Mouse (Mus musculus) heart, postnatal 0 days (tissue): ENCODE data around the gene Xpc. TPM values are rescaled to one million over a fixed set of nuclear protein-coding genes. Genes with fewer than 3 reads are reported as not detected.

Experiments used
- ATAC-seq: fragments of 200-750 bp; cut with Nextera tagmentation; 2 replicates; pipeline ENCODE4 v1.8.0; 2017; ENCODE audit warnings: low read depth, moderate number of reproducible peaks, moderate library complexity; ENCODE audit not compliant: insufficient read depth
- DNase-seq: peaks from one replicate; pipeline ENCODE4 v3.0.0-alpha.2; 2016; ENCODE audit warnings: low spot score
- H3K27ac ChIP-seq: fragments of 300-500 bp; sonication (generic); 2 replicates; pipeline ENCODE4 v1.5.1; 2014; ENCODE audit warnings: low read depth, mild to moderate bottlenecking
- H3K27me3 ChIP-seq: fragments of 300-500 bp; sonication (generic); 2 replicates; pipeline ENCODE4 v1.6.1; 2014; ENCODE audit warnings: low read length, mixed read lengths; ENCODE audit not compliant: control insufficient read depth, insufficient read depth
- H3K36me3 ChIP-seq: fragments of 300-500 bp; sonication (generic); replicated peaks from 2 replicates; pipeline ENCODE4 v1.6.1; 2014; ENCODE audit warnings: low read length, mixed read lengths; ENCODE audit not compliant: control insufficient read depth, insufficient read depth
- H3K4me1 ChIP-seq: fragments of 300-500 bp; sonication (generic); 2 replicates; pipeline ENCODE4 v1.6.1; 2014; ENCODE audit warnings: antibody characterized with exemption; ENCODE audit not compliant: control insufficient read depth, insufficient read depth
- H3K4me2 ChIP-seq: fragments of 300-500 bp; sonication (generic); 2 replicates; pipeline ENCODE4 v1.6.1; 2014; ENCODE audit warnings: low read depth, mild to moderate bottlenecking, low read length, moderate library complexity
- H3K4me3 ChIP-seq: fragments of 300-500 bp; sonication (generic); 2 replicates; pipeline ENCODE4 v1.5.1; 2014; ENCODE audit warnings: low read depth, low read length
- H3K9ac ChIP-seq: fragments of 300-500 bp; sonication (generic); replicated peaks from 2 replicates; pipeline ENCODE4 v1.6.1; 2014; ENCODE audit warnings: low read depth, low read length, mixed read lengths
- H3K9me3 ChIP-seq: fragments of 300-500 bp; sonication (generic); replicated peaks from 2 replicates; pipeline ENCODE4 v1.6.1; 2016; ENCODE audit warnings: low read length; ENCODE audit not compliant: control insufficient read depth
- CTCF ChIP-seq: IDR thresholded peaks from 2 replicates; pipeline ENCODE4 v1.5.1; 2016; ENCODE audit warnings: antibody characterized with exemption, control low read depth, low read depth
- EP300 ChIP-seq: IDR thresholded peaks from 2 replicates; pipeline ENCODE4 v1.6.1; 2016; ENCODE audit warnings: antibody characterized with exemption, low read depth
- WGBS: fragments of 180-500 bp; shearing (Covaris S2); extraction: QIAGEN DNeasy Blood & Tissue Kit; methylation state at CpG from one replicate; pipeline ENCODE4 v1.1.7; 2014; 5-methylcytosine and 5-hydroxymethylcytosine counted together
- polyA plus RNA-seq: library from polyadenylated mRNA; unstranded; fragments of >200 nt; fragmentation: Nextera tagmentation; extraction: Ambion mirVana; gene quantifications from 2 replicates; pipeline ENCODE4 v1.2.1, GENCODE M21; 2015
- total RNA-seq: library from RNA; depleted of rRNA; stranded (reverse); fragments of >200 nt; gene quantifications from 2 replicates; pipeline ENCODE4 v1.2.3, GENCODE M21; 2014; ENCODE audit warnings: low replicate concordance

Xpc gene
- total and polyA plus RNA-seq, 2 experiments from 2014 or later: 5.7 to 11.3 TPM

DNA sequence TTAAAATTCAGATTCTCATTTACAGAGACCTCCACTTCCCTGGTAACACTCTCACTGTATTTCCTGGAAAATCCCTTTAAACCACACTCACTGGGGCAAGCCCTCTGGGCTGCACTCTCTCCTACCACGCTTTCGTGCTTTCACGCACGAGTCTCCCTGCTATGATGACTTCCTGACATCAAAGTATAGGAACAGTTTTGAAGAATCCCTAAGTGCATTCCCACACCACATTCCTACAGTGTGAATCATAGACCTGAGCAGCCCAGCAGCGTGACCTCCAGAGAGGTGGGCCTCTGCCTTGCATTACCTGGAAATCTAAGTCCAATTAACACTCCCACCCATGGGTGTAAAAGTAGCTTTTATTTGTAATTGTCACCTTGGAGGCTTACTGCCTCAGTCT is 61.1 kb downstream of the Xpc start:
- TF ChIP-seq CTCF: no peak
- TF ChIP-seq EP300: no peak
- Histone ChIP-seq H3K27ac (no peak overlapping the region), H3K4me2 (no peak overlapping the region), H3K4me3 (no peak overlapping the region), H3K36me3 (no peaks in the 10 kb centered on the region), H3K4me1 (no peaks in the 10 kb centered on the region), H3K9me3 (no peaks in the 10 kb centered on the region), H3K27me3 (no peaks in the 10 kb centered on the region), H3K9ac (no peak overlapping the region)
- whole genome bisulfite sequencing: 20% methylated on average over 5 of the region's 5 CpGs
- no peak for ATAC-seq
- no peak for DNase-seq

DNA sequence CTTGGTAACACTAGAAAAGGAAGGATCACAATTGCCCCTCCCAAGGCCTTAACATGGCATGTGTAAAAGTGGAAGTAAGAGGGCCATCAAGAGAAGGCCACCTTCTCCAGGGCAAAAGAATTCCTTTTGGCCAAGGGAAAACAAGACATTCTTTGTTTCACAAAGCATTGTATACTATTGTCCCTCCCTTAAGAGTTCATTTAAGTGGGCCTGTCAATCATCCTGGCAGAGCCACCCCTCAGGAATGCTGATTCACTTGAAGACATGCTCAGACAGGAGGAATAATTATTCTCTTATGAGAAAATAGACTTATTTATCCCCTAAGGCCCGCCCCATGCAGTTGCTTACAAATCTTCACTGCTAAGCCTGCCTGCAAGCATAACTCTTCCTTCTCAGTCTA is 63.6 kb downstream of the Xpc start:
- Histone ChIP-seq H3K27me3 (0 out of 2 replicates have a peak, but pooled peaks cover 3% of the 10 kb centered on the region), H3K4me1 (no peaks in the 10 kb centered on the region), H3K4me3 (no peak overlapping the region), H3K4me2 (no peak overlapping the region), H3K36me3 (no peaks in the 10 kb centered on the region), H3K27ac (no peak overlapping the region), H3K9ac (no peak overlapping the region), H3K9me3 (no peaks in the 10 kb centered on the region)
- DNase-seq (no peak), ATAC-seq (no peak)
- TF ChIP-seq EP300 (no peak), CTCF (no peak)
- 33% methylated on average over 1 of the region's 1 CpGs for WGBS

DNA sequence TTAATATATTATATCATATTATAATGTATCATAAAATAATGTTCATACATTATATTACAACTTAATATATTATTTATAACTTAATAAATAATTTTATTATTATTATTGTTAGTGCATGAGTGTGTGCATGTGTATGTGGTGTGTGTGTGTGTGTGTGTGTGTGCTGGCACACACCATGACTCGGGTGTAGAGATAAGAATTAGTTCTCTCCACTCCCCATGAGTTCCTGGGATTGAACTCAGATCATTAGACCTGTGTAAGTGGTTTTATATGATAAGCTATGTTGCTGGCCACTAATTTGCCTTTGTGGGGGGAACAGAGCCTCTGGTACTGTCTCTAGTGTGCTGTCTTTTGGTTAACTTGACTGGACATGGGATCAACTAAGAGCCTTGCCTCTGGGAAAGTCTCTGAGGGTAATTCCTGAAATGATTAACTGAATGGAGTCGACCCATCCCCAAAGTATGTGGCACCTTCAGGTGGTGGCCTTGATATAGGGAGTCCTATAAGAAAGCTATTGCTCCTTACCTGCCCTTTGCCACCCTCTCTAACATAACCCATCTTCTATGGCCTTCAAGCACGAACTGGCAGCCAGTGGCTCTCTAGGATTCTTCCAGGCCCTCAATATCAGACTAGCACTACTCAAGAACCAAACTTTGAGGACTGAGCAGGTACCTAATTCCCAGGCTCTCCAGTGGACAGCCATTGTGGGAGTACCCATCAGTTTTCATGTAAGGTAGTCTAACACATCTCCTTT is 66.0 kb downstream of the Xpc start:
- TF ChIP-seq EP300 (no peak), CTCF (no peak)
- WGBS: 36% methylated on average over 3 of the region's 3 CpGs
- no peak overlapping the region for H3K9ac ChIP-seq
- H3K4me3 ChIP-seq: no peak overlapping the region
- no peak overlapping the region for H3K27ac ChIP-seq
- ATAC-seq: no peak
- no peaks in the 10 kb centered on the region for H3K36me3 ChIP-seq
- 0 out of 2 replicates have a peak, but pooled peaks cover 3% of the 10 kb centered on the region for H3K27me3 ChIP-seq
- no peaks in the 10 kb centered on the region for H3K4me1 ChIP-seq
- H3K4me2 ChIP-seq: no peak overlapping the region
- DNase-seq: no peak
- H3K9me3 ChIP-seq: no peaks in the 10 kb centered on the region

DNA sequence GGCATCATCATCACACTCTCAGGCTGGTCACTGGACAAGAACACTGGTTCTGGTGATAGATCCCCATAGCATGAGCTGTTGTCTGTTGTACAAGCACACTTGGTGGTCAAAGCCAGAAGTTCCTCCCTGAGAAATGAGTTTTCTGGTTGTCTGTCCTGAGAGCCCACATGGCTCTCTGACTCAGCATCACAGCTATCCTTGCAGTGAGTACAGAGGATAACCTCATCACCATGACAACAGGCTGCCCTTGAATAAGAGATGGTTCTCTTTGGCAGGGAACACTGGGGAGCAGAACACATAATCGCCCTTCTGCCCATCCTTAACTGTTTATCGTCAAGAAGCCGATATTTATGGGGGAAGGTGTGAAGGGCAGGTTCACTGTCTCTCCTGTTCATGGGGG is 70.4 kb downstream of the Xpc start:
- DNase-seq (no peak), ATAC-seq (no peak)
- Histone ChIP-seq H3K4me2 (no peak overlapping the region), H3K27ac (no peak overlapping the region), H3K36me3 (no peaks in the 10 kb centered on the region), H3K9ac (no peak overlapping the region), H3K9me3 (no peaks in the 10 kb centered on the region), H3K27me3 (0 out of 2 replicates have a peak, but pooled peaks cover 3% of the 10 kb centered on the region), H3K4me1 (peaks cover 7% of the 10 kb centered on the region), H3K4me3 (no peak overlapping the region)
- no peak for TF ChIP-seq CTCF
- TF ChIP-seq EP300: no peak
- 67% methylated on average over 3 of the region's 3 CpGs for WGBS

DNA sequence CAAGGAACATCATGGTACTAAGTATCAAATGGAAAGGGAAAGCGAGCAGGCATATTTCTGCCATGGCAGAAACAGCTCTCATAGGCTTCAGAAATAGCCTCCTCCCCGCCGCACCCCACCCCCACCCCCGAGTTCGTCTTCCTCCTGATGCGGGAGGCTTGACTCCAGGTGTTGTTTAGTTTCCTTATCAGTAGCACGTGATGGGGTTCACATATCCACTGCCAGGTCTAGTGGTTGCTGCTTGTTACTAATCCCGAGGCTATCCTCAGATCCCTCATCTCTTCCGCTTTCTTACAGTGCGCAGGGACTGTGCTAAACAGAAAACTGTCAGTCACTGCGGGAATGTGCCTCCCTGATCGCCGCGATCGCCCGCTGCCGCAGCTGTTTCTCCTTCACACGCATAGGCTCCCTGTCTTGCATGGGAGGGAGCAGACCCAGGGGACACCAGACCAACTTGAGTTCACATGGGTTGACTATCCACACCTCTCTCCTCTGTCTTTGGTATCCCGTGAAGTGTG is 74.5 kb downstream of the Xpc start:
- H3K36me3 ChIP-seq: no peaks in the 10 kb centered on the region
- peak overlapping the region; percentile 96 for H3K4me2 ChIP-seq
- no peaks in the 10 kb centered on the region for H3K9me3 ChIP-seq
- H3K4me3 ChIP-seq: peak overlapping the region; percentile 73
- H3K27me3 ChIP-seq: no peaks in the 10 kb centered on the region; the same call in none of the 2 replicates
- H3K9ac ChIP-seq: peak overlapping the region; percentile 80
- WGBS: 2% methylated on average over 19 of the region's 19 CpGs
- H3K27ac ChIP-seq: peak overlapping the region; percentile 74
- DNase-seq (no peak), ATAC-seq (peak; percentile 52)
- TF ChIP-seq EP300 (no peak), CTCF (no peak)
- peaks cover 9% of the 10 kb centered on the region for H3K4me1 ChIP-seq
